Mouse (Mus musculus): ENCODE data around the gene Ptpn13. TPM values are rescaled to one million over a fixed set of nuclear protein-coding genes. Genes with fewer than 3 reads are reported as not detected.

Ptpn13 gene
- total and polyA plus RNA-seq, 3 experiments: 15.1 to 43.6 (median 15.5) TPM

DNA sequence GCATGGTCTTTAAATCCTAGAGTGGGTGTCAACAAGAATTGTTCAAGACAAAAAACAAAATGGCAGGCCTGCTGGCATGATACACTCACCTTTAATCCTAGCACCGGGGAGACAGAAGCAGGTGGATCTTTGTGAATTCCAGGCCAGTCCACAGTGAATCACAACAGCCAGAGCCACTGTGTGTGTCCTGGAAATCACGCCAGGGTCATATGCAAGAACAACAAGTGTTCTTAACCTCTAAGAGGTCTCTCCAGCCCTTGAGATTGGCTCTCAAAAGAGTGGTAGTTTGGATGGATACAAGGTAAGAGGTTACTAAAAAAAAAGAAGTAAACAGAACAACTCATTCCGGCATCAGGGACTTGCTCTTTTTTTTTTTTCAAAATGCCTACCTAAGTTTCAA is 222.3 kb downstream of the Ptpn13 start:
- Histone ChIP-seq H3K4me3 (ENCODE audit: control insufficient read depth in 1 of 2, insufficient read depth in 1 of 2, low read depth in 2 of 2, low read length in 2 of 2) (no peak overlapping the region), H3K36me3 (ENCODE audit: control insufficient read depth in 1 of 2, insufficient read depth in 2 of 2, low read length in 2 of 2) (no peaks in the 10 kb centered on the region), H3K27me3 (ENCODE audit: control insufficient read depth in 1 of 2, insufficient read depth in 2 of 2, low read length in 2 of 2) (no peaks in the 10 kb centered on the region; a peak in 2 of 4 replicates), H3K9me3 (replicated peaks; ENCODE audit: insufficient read depth, low read length) (no peaks in the 10 kb centered on the region), H3K4me1 (ENCODE audit: control insufficient read depth in 1 of 2, insufficient read depth in 2 of 2, low read length in 2 of 2) (no peaks in the 10 kb centered on the region), H3K9ac (ENCODE audit: control insufficient read depth, low read depth, low read length, poor library complexity, severe bottlenecking) (no peak overlapping the region), H3K79me2 (ENCODE audit: control insufficient read depth, insufficient read depth, low read length, poor library complexity) (no peaks in the 10 kb centered on the region), H3K27ac (ENCODE audit: control insufficient read depth, low read depth, low read length) (no peak overlapping the region)
- no peak for DNase-seq (ENCODE audit: low read depth, low spot score)
- TF ChIP-seq TAL1 (IDR thresholded peaks at IDR 0.05; ENCODE audit: low read length): no peak
- TF ChIP-seq E2F4 (IDR thresholded peaks at IDR 0.05; ENCODE audit: borderline replicate concordance, low read depth, low read length): no peak
- no peak for TF ChIP-seq ELF1 (IDR thresholded peaks at IDR 0.05; ENCODE audit: low read depth, low read length)
- TF ChIP-seq ZC3H11A (IDR thresholded peaks at IDR 0.05; ENCODE audit: low read depth, low read length): no peak
- TF ChIP-seq RAD21 (IDR thresholded peaks at IDR 0.05; ENCODE audit: low read depth, low read length): no peak
- no peak for TF ChIP-seq SMC3 (IDR thresholded peaks at IDR 0.05; ENCODE audit: low read depth, low read length)
- TF ChIP-seq POLR2A (IDR thresholded peaks at IDR 0.05; ENCODE audit: control insufficient read depth in 1 of 2, insufficient read depth in 1 of 2, low read depth in 1 of 2, low read length in 2 of 2, poor library complexity in 1 of 2): no peak
- TF ChIP-seq MEF2A (IDR thresholded peaks at IDR 0.05; ENCODE audit: extremely low read depth, insufficient replicate concordance, low read depth, low read length, poor library complexity, severe bottlenecking): no peak
- TF ChIP-seq ZMIZ1 (IDR thresholded peaks at IDR 0.05; ENCODE audit: low read depth, low read length): no peak
- TF ChIP-seq MYB (IDR thresholded peaks at IDR 0.05; ENCODE audit: low read depth, low read length): no peak
- no peak for TF ChIP-seq EP300 (IDR thresholded peaks at IDR 0.05; ENCODE audit: low read depth in 1 of 2, low read length in 2 of 2)
- TF ChIP-seq ZKSCAN1 (IDR thresholded peaks at IDR 0.05; ENCODE audit: low read depth, low read length): no peak
- no peak for TF ChIP-seq NELFE (IDR thresholded peaks at IDR 0.05; ENCODE audit: low read depth, low read length)
- TF ChIP-seq CTCF (IDR thresholded peaks at IDR 0.05 in 2 of 3, conservative IDR thresholded peaks at IDR 0.05 in 1 of 3; ENCODE audit: control insufficient read depth in 1 of 3, insufficient read depth in 1 of 3, low read depth in 2 of 3, low read length in 3 of 3, poor library complexity in 1 of 3, severe bottlenecking in 1 of 3): no peak
- no peak for TF ChIP-seq SIN3A (IDR thresholded peaks at IDR 0.05; ENCODE audit: low read length)
- TF ChIP-seq MAFK (IDR thresholded peaks at IDR 0.05; ENCODE audit: borderline replicate concordance, low read depth, low read length): no peak
- TF ChIP-seq TBP (IDR thresholded peaks at IDR 0.05; ENCODE audit: low read depth, low read length): no peak
- no peak for TF ChIP-seq UBTF (IDR thresholded peaks at IDR 0.05; ENCODE audit: borderline replicate concordance, insufficient read depth, low read depth, low read length)

Other genes with a start within 250 kb of the Ptpn13 start
- gene Mapk10, start 213.9 kb upstream of the Ptpn13 start, total RNA-seq (2012; rRNA removed): not detected in 2 replicates
- gene Mapk10, start 213.9 kb upstream of the Ptpn13 start, polyA plus RNA-seq (2012; ENCODE audit: insufficient read depth in 1 of 2, insufficient read length in 2 of 2, low read depth in 1 of 2, low replicate concordance in 2 of 2, missing spikeins in 1 of 2): not detected
- gene Slc10a6, start 204.2 kb downstream of the Ptpn13 start, total RNA-seq (2012; rRNA removed): not detected in 2 replicates
- gene Slc10a6, start 204.2 kb downstream of the Ptpn13 start, polyA plus RNA-seq (2012; ENCODE audit: insufficient read depth in 1 of 2, insufficient read length in 2 of 2, low read depth in 1 of 2, low replicate concordance in 2 of 2, missing spikeins in 1 of 2): not detected
- gene 1700016H13Rik, start 230.8 kb downstream of the Ptpn13 start, total RNA-seq (2012; rRNA removed): 0.16 and 0.23 TPM in 2 replicates
- under 1 TPM in 1 of 2 experiments, not detected in 1; 0.40 TPM for gene 1700016H13Rik, start 230.8 kb downstream of the Ptpn13 start, polyA plus RNA-seq (2012; ENCODE audit: insufficient read depth in 1 of 2, insufficient read length in 2 of 2, low read depth in 1 of 2, low replicate concordance in 2 of 2, missing spikeins in 1 of 2)

Data from MEL (cell line).